ENCODE assay signal across 8 mouse cellular contexts in the genomic region with DNA sequence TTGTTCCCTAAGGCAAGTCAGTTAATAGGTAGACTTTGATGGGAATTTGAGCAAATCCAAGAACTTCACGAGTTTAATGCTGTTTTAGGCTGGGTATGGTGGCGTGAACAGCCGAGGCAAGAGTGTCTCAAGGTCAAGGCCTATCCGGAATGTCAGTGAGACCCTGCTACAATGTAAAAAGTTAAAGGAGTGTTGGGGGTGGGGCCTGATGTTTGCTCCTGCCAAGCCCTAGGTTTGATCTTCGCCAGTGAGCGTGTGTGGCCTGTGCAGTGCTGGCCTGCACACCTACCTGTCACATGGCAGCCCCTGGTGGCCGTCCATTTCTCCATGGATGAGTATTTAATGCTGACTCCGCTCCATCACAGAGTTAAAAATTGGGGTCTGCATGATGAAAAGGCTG. TPM values are rescaled to one million over a fixed set of nuclear protein-coding genes. Genes with fewer than 3 reads are reported as not detected.
DNase-seq lines count a peak whose midpoint lies in the region; ATAC-seq lines count a peak whose summit lies in the region.

No protein-coding gene starts in this region.

- no peak for ATAC-seq in heart, embryonic 14.5 days (ENCODE audit: insufficient number of reproducible peaks, insufficient read depth, low FRiP score, low read depth)
- ATAC-seq in midbrain, embryonic 16.5 days = no peak
- ATAC-seq in intestine, embryonic 15.5 days = no peak
- ATAC-seq in stomach, embryonic 15.5 days (ENCODE audit: insufficient read depth, low FRiP score, low read depth) = no peak

- peaks cover 37 to 63% of the 10 kb centered on the region in 2 experiments for H3K4me1 ChIP-seq in heart, embryonic 14.5 days (ENCODE audit: control insufficient read depth in 2 of 2, insufficient read depth in 2 of 2, low read length in 2 of 2)
- peaks cover 64% of the 10 kb centered on the region for H3K4me1 ChIP-seq in midbrain, embryonic 10.5 days
- peaks cover 48% of the 10 kb centered on the region for H3K4me1 ChIP-seq in midbrain, embryonic 16.5 days (ENCODE audit: control insufficient read depth, insufficient read depth, low read length)
- peaks cover 41% of the 10 kb centered on the region for H3K4me1 ChIP-seq in intestine, embryonic 15.5 days (replicated peaks)
- peaks cover 51% of the 10 kb centered on the region for H3K4me1 ChIP-seq in stomach, embryonic 15.5 days

- H3K27ac ChIP-seq in heart, embryonic 14.5 days (replicated peaks in 1 of 2; ENCODE audit: control insufficient read depth in 1 of 2, insufficient read depth in 1 of 2, low read depth in 2 of 2, low read length in 2 of 2) = peak overlapping the region; percentile 24 to 74
- H3K27ac ChIP-seq in midbrain, embryonic 10.5 days (replicated peaks) = peak overlapping the region; percentile 59; the same call in 1 of the 2 replicates
- H3K27ac ChIP-seq in midbrain, embryonic 16.5 days (ENCODE audit: low read length) = no peak overlapping the region
- 0 out of 2 replicates have a peak overlapping the region, but pooled peaks have one; percentile 40 for H3K27ac ChIP-seq in intestine, embryonic 15.5 days
- H3K27ac ChIP-seq in stomach, embryonic 15.5 days = peak overlapping the region; percentile 42; the same call in 1 of the 2 replicates

- no peak overlapping the region for H3K9ac ChIP-seq in heart, embryonic 14.5 days (ENCODE audit: low read length)
- H3K9ac ChIP-seq in midbrain, embryonic 16.5 days (ENCODE audit: low read depth, low read length) = no peak overlapping the region
- H3K9ac ChIP-seq in intestine, embryonic 15.5 days = no peak overlapping the region
- no peak overlapping the region for H3K9ac ChIP-seq in stomach, embryonic 15.5 days

- H3K4me3 ChIP-seq in heart, embryonic 14.5 days (ENCODE audit: control insufficient read depth in 1 of 2, insufficient read depth in 1 of 2, low read depth in 1 of 2, low read length in 2 of 2) = no peak overlapping the region
- H3K4me3 ChIP-seq in midbrain, embryonic 10.5 days = no peak overlapping the region
- no peak overlapping the region for H3K4me3 ChIP-seq in midbrain, embryonic 16.5 days (ENCODE audit: low read depth, low read length)
- H3K4me3 ChIP-seq in intestine, embryonic 15.5 days (replicated peaks) = no peak overlapping the region
- H3K4me3 ChIP-seq in stomach, embryonic 15.5 days (replicated peaks) = no peak overlapping the region

- WGBS in heart, embryonic 14.5 days = 44% methylated on average over 8 of the region's 8 CpGs
- 77% methylated on average over 8 of the region's 8 CpGs for WGBS in midbrain, embryonic 10.5 days
- 56% methylated on average over 8 of the region's 8 CpGs for WGBS in midbrain, embryonic 16.5 days
- 57% methylated on average over 8 of the region's 8 CpGs for WGBS in intestine, embryonic 15.5 days
- 44% methylated on average over 8 of the region's 8 CpGs for WGBS in stomach, embryonic 15.5 days

- H3K36me3 ChIP-seq in heart, embryonic 14.5 days (ENCODE audit: control insufficient read depth, insufficient read depth, low read length) = peaks cover 27% of the 10 kb centered on the region
- peaks cover 27% of the 10 kb centered on the region for H3K36me3 ChIP-seq in midbrain, embryonic 10.5 days
- no peaks in the 10 kb centered on the region for H3K36me3 ChIP-seq in midbrain, embryonic 16.5 days (ENCODE audit: control insufficient read depth, insufficient read depth, low read length)
- peaks cover 9% of the 10 kb centered on the region for H3K36me3 ChIP-seq in intestine, embryonic 15.5 days
- peaks cover 10% of the 10 kb centered on the region for H3K36me3 ChIP-seq in stomach, embryonic 15.5 days

- DNase-seq in heart, postnatal 25 days (ENCODE audit: low spot score) = no peak
- DNase-seq in midbrain, embryonic 10.5 days (ENCODE audit: low spot score) = no peak
- no peak for DNase-seq in left cerebral cortex, adult 8-10 months (ENCODE audit: low spot score in 2 of 2)
- no peak for DNase-seq in right cerebral cortex, postnatal 14 days

- no peaks in the 10 kb centered on the region for H3K9me3 ChIP-seq in heart, embryonic 14.5 days (ENCODE audit: control insufficient read depth, low read length)
- no peaks in the 10 kb centered on the region for H3K9me3 ChIP-seq in midbrain, embryonic 10.5 days (replicated peaks)
- no peaks in the 10 kb centered on the region for H3K9me3 ChIP-seq in midbrain, embryonic 16.5 days (replicated peaks; ENCODE audit: control insufficient read depth, low read length, poor library complexity, severe bottlenecking)
- no peaks in the 10 kb centered on the region for H3K9me3 ChIP-seq in intestine, embryonic 15.5 days
- no peaks in the 10 kb centered on the region for H3K9me3 ChIP-seq in stomach, embryonic 15.5 days

- 0 out of 2 replicates have a peak overlapping the region, but pooled peaks have one; percentile 51 for H3K4me2 ChIP-seq in heart, embryonic 14.5 days (ENCODE audit: low read length)
- H3K4me2 ChIP-seq in midbrain, embryonic 16.5 days (ENCODE audit: low read length) = no peak overlapping the region
- H3K4me2 ChIP-seq in intestine, embryonic 15.5 days (replicated peaks) = no peak overlapping the region; the same call in 1 of the 2 replicates
- 0 out of 2 replicates have a peak overlapping the region, but pooled peaks have one; percentile 11 for H3K4me2 ChIP-seq in stomach, embryonic 15.5 days

- intact Hi-C loops in heart, postnatal 25 days (cut with DNase I) = no loop called here

- no peaks in the 10 kb centered on the region for H3K27me3 ChIP-seq in heart, embryonic 14.5 days (ENCODE audit: control insufficient read depth, insufficient read depth, low read length)
- no peaks in the 10 kb centered on the region for H3K27me3 ChIP-seq in midbrain, embryonic 10.5 days (ENCODE audit: low read depth, poor library complexity, severe bottlenecking)
- H3K27me3 ChIP-seq in midbrain, embryonic 16.5 days (ENCODE audit: control insufficient read depth, insufficient read depth, low read depth, low read length) = no peaks in the 10 kb centered on the region
- H3K27me3 ChIP-seq in intestine, embryonic 15.5 days (replicated peaks) = no peaks in the 10 kb centered on the region
- no peaks in the 10 kb centered on the region for H3K27me3 ChIP-seq in stomach, embryonic 15.5 days (replicated peaks)

RNA-seq across cellular contexts. Expression of a gene that starts 5.5 kb away (rescaled TPM):
- 13.4 and 15.1 TPM in 2 replicates for polyA plus RNA-seq in heart, embryonic 14.5 days (2014; fragmentation: Nextera tagmentation; extraction: Ambion mirVana)
- total RNA-seq in heart, postnatal 25 days (2021) = 10 to 100 TPM in 1 of 2 experiments, 1 to 10 TPM in 1; 9.9 to 12.4 TPM
- polyA plus RNA-seq in midbrain, embryonic 10.5 days (2016; fragmentation: Nextera tagmentation; extraction: Ambion mirVana) = 10.2 and 11.0 TPM in 2 replicates
- 12.6 and 13.1 TPM in 2 replicates for polyA plus RNA-seq in midbrain, embryonic 16.5 days (2015; fragmentation: Nextera tagmentation; extraction: Ambion mirVana)
- 11.7 and 12.8 TPM in 2 replicates for polyA plus RNA-seq in intestine, embryonic 15.5 days (2015; fragmentation: Nextera tagmentation; extraction: Ambion mirVana)
- polyA plus RNA-seq in stomach, embryonic 15.5 days (2015; fragmentation: Nextera tagmentation; extraction: Ambion mirVana) = 13.9 and 14.3 TPM in 2 replicates
- total RNA-seq in left cerebral cortex, adult 8-10 months (2022) = 10 to 100 TPM; 23.6 to 24.7 (median 24.1) TPM

RNA-seq across cellular contexts. Expression of a gene that starts 51.3 kb away (rescaled TPM):
- 46.9 and 53.8 TPM in 2 replicates for polyA plus RNA-seq in heart, embryonic 14.5 days (2014; fragmentation: Nextera tagmentation; extraction: Ambion mirVana)
- total RNA-seq in heart, postnatal 25 days (2021) = 100 to 1,000 TPM; 417 to 451 TPM
- 17.8 and 22.2 TPM in 2 replicates for polyA plus RNA-seq in midbrain, embryonic 10.5 days (2016; fragmentation: Nextera tagmentation; extraction: Ambion mirVana)
- 64.1 and 66.2 TPM in 2 replicates for polyA plus RNA-seq in midbrain, embryonic 16.5 days (2015; fragmentation: Nextera tagmentation; extraction: Ambion mirVana)
- polyA plus RNA-seq in intestine, embryonic 15.5 days (2015; fragmentation: Nextera tagmentation; extraction: Ambion mirVana) = 28.0 and 31.2 TPM in 2 replicates
- 41.0 and 41.2 TPM in 2 replicates for polyA plus RNA-seq in stomach, embryonic 15.5 days (2015; fragmentation: Nextera tagmentation; extraction: Ambion mirVana)
- total RNA-seq in left cerebral cortex, adult 8-10 months (2022) = 100 to 1,000 TPM; 103 to 121 (median 110) TPM

Comparison
In these comparisons a context has a peak if more than half of its experiments do, and no peak if none do; other contexts are left out.
1. H3K4me2 ChIP-seq: peak in heart, embryonic 14.5 days (single experiment) and stomach, embryonic 15.5 days (single experiment); none in midbrain, embryonic 16.5 days (single experiment) and intestine, embryonic 15.5 days (single experiment).